Mouse (Mus musculus) right cerebral cortex, adult 18-20 months (tissue): ENCODE data around the gene Wdr62.
A peak's percentile ranks its signal among the peaks of the same experiment; 100 is the strongest.
"Not testable (repeated sequence)": the region's sequence is repeated elsewhere in the genome, so short reads cannot be mapped to it uniquely, and the experiment has no call there.

Experiments
- DNase-seq: peaks from one replicate; pipeline ENCODE4 v3.0.0; 2022; ENCODE audit warnings: mixed read lengths

Wdr62 gene

GRCm38 (mm10) chr7:30251956-30252954, 28.0 kb downstream of the Wdr62 start:
- DNase-seq = no peak

- DNase-seq = not testable (repeated sequence)
These were observed 42.8 kb downstream of the Wdr62 start for GRCm38 (mm10) chr7:30237374-30237773.

- no peak for DNase-seq
These were observed 44.6 kb downstream of the Wdr62 start, which contains the start of gene Ovol3 for GRCm38 (mm10) chr7:30235625-30236024. Ovol3 (minus strand) TSS chr7:30235725.

GRCm38 (mm10) chr7:30235091-30235490, 45.1 kb downstream of the Wdr62 start:
- no peak for DNase-seq

GRCm38 (mm10) chr7:30234276-30234858, 45.9 kb downstream of the Wdr62 start:
- DNase-seq = no peak

- DNase-seq = no peak
These were observed 46.8 kb downstream of the Wdr62 start for GRCm38 (mm10) chr7:30233387-30233786.

- no peak for DNase-seq
These were observed 47.5 kb downstream of the Wdr62 start for GRCm38 (mm10) chr7:30232631-30233148.

GRCm38 (mm10) chr7:30231669-30232454, 48.4 kb downstream of the Wdr62 start, which contains the start of the genes Polr2i and Tbcb:
Polr2i (plus strand) TSS chr7:30231948.
Tbcb (minus strand) TSS chr7:30232272.
- peak; percentile 99 for DNase-seq

- DNase-seq = no peak
These were observed 48.9 kb downstream of the Wdr62 start for GRCm38 (mm10) chr7:30231328-30231668.

GRCm38 (mm10) chr7:30224206-30224605, 56.0 kb downstream of the Wdr62 start:
- DNase-seq = no peak

- no peak for DNase-seq
These were observed 58.0 kb downstream of the Wdr62 start for GRCm38 (mm10) chr7:30222205-30222604.

- no peak for DNase-seq
These were observed 58.8 kb downstream of the Wdr62 start for GRCm38 (mm10) chr7:30221433-30221832.

- no peak for DNase-seq
These were observed 60.2 kb downstream of the Wdr62 start for GRCm38 (mm10) chr7:30220008-30220356.

- no peak for DNase-seq
These were observed 60.8 kb downstream of the Wdr62 start for GRCm38 (mm10) chr7:30219293-30220007.

GRCm38 (mm10) chr7:30217277-30217676, 62.9 kb downstream of the Wdr62 start:
- DNase-seq = no peak

GRCm38 (mm10) chr7:30216723-30217151, 63.5 kb downstream of the Wdr62 start:
- peak; percentile 83 for DNase-seq

GRCm38 (mm10) chr7:30215875-30216274, 64.3 kb downstream of the Wdr62 start:
- DNase-seq = no peak

GRCm38 (mm10) chr7:30213881-30214280, 66.3 kb downstream of the Wdr62 start:
- no peak for DNase-seq

- no peak for DNase-seq
These were observed 69.2 kb downstream of the Wdr62 start for GRCm38 (mm10) chr7:30211025-30211424.

GRCm38 (mm10) chr7:30206364-30206763, 73.9 kb downstream of the Wdr62 start:
- DNase-seq = not testable (repeated sequence)

GRCm38 (mm10) chr7:30205383-30205782, 74.8 kb downstream of the Wdr62 start:
- no peak for DNase-seq

- DNase-seq = no peak
These were observed 75.8 kb downstream of the Wdr62 start for GRCm38 (mm10) chr7:30204380-30204779.
